Mouse (Mus musculus) lung, embryonic 15.5 days (tissue): ENCODE data around the gene 1700093K21Rik. TPM values are rescaled to one million over a fixed set of nuclear protein-coding genes. Genes with fewer than 3 reads are reported as not detected.

Source experiments
- ATAC-seq: fragments of 200-750 bp; cut with Nextera tagmentation; 2 replicates; pipeline ENCODE4 v1.8.0; 2017; ENCODE audit warnings: moderate number of reproducible peaks, borderline replicate concordance; ENCODE audit not compliant: low FRiP score, low TSS enrichment; ENCODE audit errors: extremely low read depth
- H3K27ac ChIP-seq: fragments of 300-500 bp; sonication (generic); 2 replicates; pipeline ENCODE4 v1.5.1; 2015; ENCODE audit warnings: moderate library complexity, mild to moderate bottlenecking, inconsistent platforms
- H3K27me3 ChIP-seq: fragments of 300-500 bp; sonication (generic); 2 replicates; pipeline ENCODE4 v1.6.1; 2015; ENCODE audit warnings: inconsistent platforms
- H3K36me3 ChIP-seq: fragments of 300-500 bp; sonication (generic); 2 replicates; pipeline ENCODE4 v1.6.1; 2015; ENCODE audit warnings: inconsistent platforms
- H3K4me1 ChIP-seq: fragments of 300-500 bp; sonication (generic); 2 replicates; pipeline ENCODE4 v1.6.1; 2015; ENCODE audit warnings: inconsistent platforms
- H3K4me2 ChIP-seq: fragments of 300-500 bp; sonication (generic); 2 replicates; pipeline ENCODE4 v1.6.1; 2015; ENCODE audit warnings: inconsistent platforms, mild to moderate bottlenecking, moderate library complexity
- H3K4me3 ChIP-seq: fragments of 300-500 bp; sonication (generic); 2 replicates; pipeline ENCODE4 v1.5.1; 2015; ENCODE audit warnings: mild to moderate bottlenecking, inconsistent platforms
- H3K9ac ChIP-seq: fragments of 300-500 bp; sonication (generic); 2 replicates; pipeline ENCODE4 v1.6.1; 2015; ENCODE audit warnings: inconsistent platforms
- H3K9me3 ChIP-seq: fragments of 300-500 bp; sonication (generic); 2 replicates; pipeline ENCODE4 v1.6.1; 2016; ENCODE audit warnings: inconsistent platforms
- WGBS: fragments of 180-500 bp; shearing (Covaris S2); methylation state at CpG from one replicate; pipeline ENCODE4 v1.1.7; 2015; 5-methylcytosine and 5-hydroxymethylcytosine counted together
- microRNA-seq: library from miRNA; unstranded; fragments of <30 nt; microRNA quantifications from one replicate; pipeline ENCODE4, GENCODE M21; 2016
- polyA plus RNA-seq: library from polyadenylated mRNA; unstranded; fragments of >200 nt; fragmentation: Nextera tagmentation; extraction: Ambion mirVana; gene quantifications from 2 replicates; pipeline ENCODE4 v1.2.1, GENCODE M21; 2015

Gene 1700093K21Rik
- polyA plus RNA-seq, 1 experiment from 2014 or later: not detected

- Histone ChIP-seq H3K4me1 (peaks cover 19% of the 10 kb centered on the region), H3K27me3 (no peaks in the 10 kb centered on the region), H3K4me2 (peak overlapping the region; percentile 83), H3K9me3 (no peaks in the 10 kb centered on the region), H3K9ac (peak overlapping the region; percentile 95), H3K27ac (peak overlapping the region; percentile 97), H3K36me3 (peaks cover 30% of the 10 kb centered on the region), H3K4me3 (peak overlapping the region; percentile 94)
- peak; percentile 87 for ATAC-seq
- WGBS: 0% methylated on average over 22 of the region's 22 CpGs
These were observed 23.6 kb downstream of the 1700093K21Rik start for GRCm38 (mm10) chr11:23497335-23497717.

DNA sequence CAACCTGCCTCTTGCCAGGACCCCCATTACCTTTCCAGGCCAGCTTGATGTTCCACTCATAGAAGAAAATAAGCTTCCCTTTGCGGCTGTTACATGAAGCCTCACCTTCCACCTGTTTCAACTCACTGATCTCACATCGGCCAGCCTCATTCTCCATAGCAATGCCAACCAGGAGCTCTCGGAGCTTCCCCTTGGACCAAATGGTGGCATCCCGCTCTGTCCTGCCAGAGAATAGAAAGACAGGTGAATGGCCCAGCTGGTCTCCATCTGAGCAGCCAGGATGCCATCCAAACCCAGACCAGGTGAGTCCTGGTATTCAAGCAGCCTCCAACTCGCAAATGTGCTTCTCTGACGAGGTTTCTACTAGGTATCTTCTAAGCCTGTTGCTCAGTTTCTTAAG lies 24.3 kb downstream of the 1700093K21Rik start:
- no peaks in the 10 kb centered on the region for H3K27me3 ChIP-seq
- peak overlapping the region; percentile 95 for H3K9ac ChIP-seq
- H3K9me3 ChIP-seq: no peaks in the 10 kb centered on the region
- H3K4me2 ChIP-seq: peak overlapping the region; percentile 83
- WGBS: 35% methylated on average over 6 of the region's 6 CpGs
- no peak overlapping the region for H3K27ac ChIP-seq
- H3K4me1 ChIP-seq: peaks cover 19% of the 10 kb centered on the region
- peak overlapping the region; percentile 94 for H3K4me3 ChIP-seq
- no peak for ATAC-seq
- H3K36me3 ChIP-seq: peaks cover 36% of the 10 kb centered on the region

DNA sequence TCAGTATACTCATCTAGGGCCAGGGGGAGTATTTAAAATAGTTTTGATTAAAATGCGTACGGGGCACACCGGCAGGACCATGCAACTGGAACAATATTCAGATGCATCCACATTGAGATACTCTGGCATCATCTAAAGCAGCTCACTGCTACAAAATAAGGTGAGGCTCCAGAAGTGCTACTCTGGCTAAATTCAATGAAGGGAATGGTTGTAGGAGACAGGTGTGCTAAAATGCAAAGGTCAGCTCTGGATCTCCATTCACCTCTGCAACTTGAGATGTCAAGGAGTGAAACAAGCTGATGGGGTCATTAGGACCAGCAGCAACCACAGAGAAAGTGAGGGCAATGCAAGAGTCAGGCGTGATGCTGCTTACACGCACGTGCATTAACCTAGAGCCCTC lies 25.7 kb downstream of the 1700093K21Rik start:
- WGBS: 89% methylated on average over 6 of the region's 6 CpGs
- no peak for ATAC-seq

GRCm38 (mm10) chr11:23492048-23492790 lies 28.7 kb downstream of the 1700093K21Rik start:
- ATAC-seq: no peak
- H3K4me2 ChIP-seq: no peak overlapping the region
- H3K9me3 ChIP-seq: no peaks in the 10 kb centered on the region
- no peak overlapping the region for H3K4me3 ChIP-seq
- H3K27me3 ChIP-seq: no peaks in the 10 kb centered on the region
- peaks cover 79% of the 10 kb centered on the region for H3K36me3 ChIP-seq
- no peak overlapping the region for H3K27ac ChIP-seq
- WGBS: 87% methylated on average over 4 of the region's 4 CpGs
- H3K4me1 ChIP-seq: peaks cover 14% of the 10 kb centered on the region
- no peak overlapping the region for H3K9ac ChIP-seq

More for the DNA sequence above, 25.7 kb downstream of the 1700093K21Rik start:
- peaks cover 19% of the 10 kb centered on the region for H3K4me1 ChIP-seq
- H3K27me3 ChIP-seq: no peaks in the 10 kb centered on the region
- no peak overlapping the region for H3K27ac ChIP-seq
- H3K36me3 ChIP-seq: peaks cover 50% of the 10 kb centered on the region
- no peak overlapping the region for H3K4me2 ChIP-seq
- no peak overlapping the region for H3K9ac ChIP-seq
- H3K9me3 ChIP-seq: no peaks in the 10 kb centered on the region
- H3K4me3 ChIP-seq: no peak overlapping the region

DNA sequence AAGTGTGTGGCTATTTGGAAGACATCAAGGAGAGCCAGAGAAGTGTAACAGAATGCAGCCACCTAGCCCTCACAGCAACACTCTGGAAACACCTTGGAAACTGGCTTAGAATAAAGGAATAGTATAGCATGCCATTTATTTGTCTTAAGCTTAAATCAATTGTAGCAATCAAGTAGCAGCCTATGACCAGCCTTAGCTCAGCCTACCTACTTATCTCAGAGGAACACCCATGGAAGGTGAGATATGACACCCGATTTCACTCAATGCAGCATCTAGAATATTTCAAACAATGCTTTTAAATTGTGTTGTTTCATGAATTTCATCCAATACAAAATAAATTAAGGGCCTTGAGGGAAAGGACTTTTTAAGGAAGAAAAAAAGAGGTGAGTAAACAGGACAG lies 31.0 kb downstream of the 1700093K21Rik start:
- Histone ChIP-seq H3K36me3 (peaks cover 83% of the 10 kb centered on the region), H3K27me3 (no peaks in the 10 kb centered on the region), H3K9ac (no peak overlapping the region), H3K4me3 (no peak overlapping the region), H3K27ac (no peak overlapping the region), H3K9me3 (no peaks in the 10 kb centered on the region), H3K4me1 (no peaks in the 10 kb centered on the region), H3K4me2 (no peak overlapping the region)
- no peak for ATAC-seq
- WGBS: 90% methylated on average over 1 of the region's 1 CpGs

Small RNA genes lying within 50 kb of the gene (microRNA-seq; reads per million reads assigned to microRNA genes)
- gene Gm47279: not detected

Other genes starting within 250 kb of the 1700093K21Rik start
- 19.2 and 21.6 TPM in 2 replicates for gene Usp34, start 214.3 kb downstream of the 1700093K21Rik start, polyA plus RNA-seq
- gene Ahsa2, start 23.1 kb downstream of the 1700093K21Rik start, polyA plus RNA-seq: 77.2 and 85.6 TPM in 2 replicates
- gene 0610010F05Rik, start 112.5 kb upstream of the 1700093K21Rik start, polyA plus RNA-seq: 22.8 and 25.3 TPM in 2 replicates
- 19.1 and 20.6 TPM in 2 replicates for gene Pus10, start 144.5 kb upstream of the 1700093K21Rik start, polyA plus RNA-seq
- 26.7 and 33.3 TPM in 2 replicates for gene Pex13, start 144.8 kb upstream of the 1700093K21Rik start, polyA plus RNA-seq
- 0.68 and 0.96 TPM in 2 replicates for gene Rel, start 249.8 kb upstream of the 1700093K21Rik start, polyA plus RNA-seq